Mouse (Mus musculus) liver, adult 2 months (tissue): ENCODE results near the gene Akr1c6. TPM values are rescaled to one million over a fixed set of nuclear protein-coding genes. Genes with fewer than 3 reads are reported as not detected.
"Not testable (repeated sequence)": the region's sequence is repeated elsewhere in the genome, so short reads cannot be mapped to it uniquely, and the experiment has no call there.

ENCODE experiments used
- DNase-seq: peaks from one replicate; pipeline ENCODE4 v3.0.0-alpha.2; 2011; ENCODE audit warnings: low read depth, low spot score; ENCODE audit errors: extremely low read depth
- H3K27ac ChIP-seq: fragments of 200-500 bp; replicated peaks from 2 replicates; pipeline ENCODE4 v1.5.1; 2012; ENCODE audit warnings: low read depth, mild to moderate bottlenecking, control low read depth, inconsistent platforms, low read length; ENCODE audit not compliant: insufficient read depth
- H3K27me3 ChIP-seq: fragments of 200-500 bp; 2 replicates; pipeline ENCODE4 v1.6.1; 2012; ENCODE audit warnings: mild to moderate bottlenecking, moderate library complexity, low read length, inconsistent platforms; ENCODE audit not compliant: control insufficient read depth, insufficient read depth
- H3K36me3 ChIP-seq: fragments of 200-500 bp; 2 replicates; pipeline ENCODE4 v1.6.1; 2012; ENCODE audit warnings: low read length, inconsistent platforms; ENCODE audit not compliant: control insufficient read depth, insufficient read depth
- H3K4me1 ChIP-seq: fragments of 200-500 bp; 2 replicates; pipeline ENCODE4 v1.6.1; 2011; ENCODE audit warnings: low read length; ENCODE audit not compliant: control insufficient read depth, insufficient read depth
- H3K4me3 ChIP-seq: fragments of 200-500 bp; 2 replicates; pipeline ENCODE4 v1.5.1; 2011; ENCODE audit warnings: low read depth, mild to moderate bottlenecking, control low read depth, low read length, moderate library complexity; ENCODE audit not compliant: insufficient read depth
- H3K79me2 ChIP-seq: fragments of 200-500 bp; 2 replicates; pipeline ENCODE4 v1.6.1; 2012; ENCODE audit warnings: inconsistent platforms, mild to moderate bottlenecking, low read length, moderate library complexity; ENCODE audit not compliant: control insufficient read depth, insufficient read depth
- H3K9ac ChIP-seq: fragments of 200-500 bp; 2 replicates; pipeline ENCODE4 v1.6.1; 2012; ENCODE audit warnings: low read depth, mild to moderate bottlenecking, control low read depth, inconsistent platforms, low read length
- CTCF ChIP-seq: fragments of 200-500 bp; IDR thresholded peaks from 2 replicates; pipeline ENCODE4 v1.5.1; 2011; ENCODE audit warnings: low read depth, low read length, control low read depth
- POLR2A ChIP-seq: fragments of 200-500 bp; IDR thresholded peaks from 2 replicates; pipeline ENCODE4 v1.6.1; 2011; ENCODE audit warnings: low read length, control low read depth; ENCODE audit not compliant: insufficient read depth; ENCODE audit errors: extremely low read depth
- WGBS: fragments of 180-500 bp; shearing (Covaris S2); methylation state at CpG from one replicate; pipeline ENCODE4 v1.1.7; 2018; 5-methylcytosine and 5-hydroxymethylcytosine counted together
- polyA plus RNA-seq: library from polyadenylated mRNA; depleted of rRNA; stranded (reverse); fragments of >200 nt; gene quantifications from 2 replicates; pipeline ENCODE4 v1.2.3, GENCODE M21; 2012; rRNA removed
- total RNA-seq: library from RNA; depleted of rRNA; stranded (reverse); fragments of >200 nt; gene quantifications from 2 replicates; pipeline ENCODE4 v1.2.3, GENCODE M21; 2014; rRNA removed

The Akr1c6 gene
- total RNA-seq: 1,137 and 1,675 TPM in 2 replicates
- 288 and 353 TPM in 2 replicates for polyA plus RNA-seq

- H3K4me3 ChIP-seq: peak within 1 kb of the TSS; percentile 81
- peaks cover 5% of the 10 kb centered on the region; the same call in 1 of the 2 replicates for H3K79me2 ChIP-seq
- peak within 1 kb of the TSS; percentile 87 for H3K9ac ChIP-seq
- no peaks in the 10 kb centered on the region for H3K27me3 ChIP-seq
- peak; percentile 88 for DNase-seq
- TF ChIP-seq POLR2A (no peak), CTCF (no peak)
- H3K36me3 ChIP-seq: peaks cover 10% of the 10 kb centered on the region
- H3K4me1 ChIP-seq: peaks cover 24% of the 10 kb centered on the region; the same call in 1 of the 2 replicates
- H3K27ac ChIP-seq: peak within 1 kb of the TSS; percentile 90
Observed at GRCm38 (mm10) chr13:4434006-4434405, at the start of gene Akr1c6. Gene Akr1c6, plus strand, starts transcription at chr13:4434306.

- Histone ChIP-seq H3K36me3 (no peaks in the 10 kb centered on the region), H3K4me1 (peaks cover 16% of the 10 kb centered on the region; the same call in 1 of the 2 replicates), H3K79me2 (no peaks in the 10 kb centered on the region; the same call in 1 of the 2 replicates), H3K4me3 (no peak overlapping the region), H3K9ac (no peak overlapping the region), H3K27ac (no peak overlapping the region; the same call in 1 of the 2 replicates), H3K27me3 (no peaks in the 10 kb centered on the region)
- TF ChIP-seq POLR2A: no peak
- TF ChIP-seq CTCF: no peak
- DNase-seq: peak; percentile 91
- WGBS: 24% methylated on average over 1 of the region's 1 CpGs
Observed at GRCm38 (mm10) chr13:4384918-4385317, 49.2 kb upstream of the Akr1c6 start.

- H3K36me3 ChIP-seq: no peaks in the 10 kb centered on the region
- no peak for DNase-seq
- H3K79me2 ChIP-seq: no peaks in the 10 kb centered on the region; the same call in 1 of the 2 replicates
- H3K4me3 ChIP-seq: no peak overlapping the region
- H3K4me1 ChIP-seq: peaks cover 19% of the 10 kb centered on the region; the same call in 1 of the 2 replicates
- H3K27me3 ChIP-seq: no peaks in the 10 kb centered on the region
- TF ChIP-seq POLR2A (no peak), CTCF (no peak)
- H3K27ac ChIP-seq: peak overlapping the region; percentile 35; the same call in 1 of the 2 replicates
- H3K9ac ChIP-seq: no peak overlapping the region
Observed at GRCm38 (mm10) chr13:4385541-4385940, 48.6 kb upstream of the Akr1c6 start.

- Histone ChIP-seq H3K4me1 (peaks cover 19% of the 10 kb centered on the region; the same call in 1 of the 2 replicates), H3K9ac (peak overlapping the region; percentile 64), H3K4me3 (peak overlapping the region; percentile 30; the same call in 1 of the 2 replicates), H3K27ac (peak overlapping the region; percentile 77), H3K79me2 (no peaks in the 10 kb centered on the region; the same call in 1 of the 2 replicates), H3K27me3 (no peaks in the 10 kb centered on the region), H3K36me3 (no peaks in the 10 kb centered on the region)
- DNase-seq: peak; percentile 94
- 21% methylated on average over 2 of the region's 2 CpGs for WGBS
- no peak for TF ChIP-seq CTCF
- TF ChIP-seq POLR2A: no peak
Observed at GRCm38 (mm10) chr13:4388762-4389446, 45.2 kb upstream of the Akr1c6 start.

- not testable (repeated sequence) for H3K79me2 ChIP-seq, H3K27me3 ChIP-seq, H3K36me3 ChIP-seq, H3K27ac ChIP-seq, H3K4me1 ChIP-seq, H3K9ac ChIP-seq, H3K4me3 ChIP-seq
- 15% methylated on average over 1 of the region's 1 CpGs for WGBS
- peak; percentile 53 for DNase-seq
Observed at GRCm38 (mm10) chr13:4400360-4400759, 33.7 kb upstream of the Akr1c6 start.

- WGBS: 93% methylated on average over 2 of the region's 2 CpGs
Observed at GRCm38 (mm10) chr13:4400831-4401230, 33.3 kb upstream of the Akr1c6 start.

More at GRCm38 (mm10) chr13:4400831-4401230, 33.3 kb upstream of the Akr1c6 start:
- Histone ChIP-seq H3K79me2 (no peaks in the 10 kb centered on the region), H3K27me3 (no peaks in the 10 kb centered on the region), H3K27ac (no peak overlapping the region), H3K4me3 (no peak overlapping the region), H3K36me3 (no peaks in the 10 kb centered on the region), H3K9ac (no peak overlapping the region), H3K4me1 (peaks cover 3% of the 10 kb centered on the region; the same call in 1 of the 2 replicates)
- no peak for DNase-seq
- TF ChIP-seq CTCF: no peak
- no peak for TF ChIP-seq POLR2A
